Mouse (Mus musculus) embryo, embryonic 10.5 days (tissue): ENCODE data around the gene Zfp597.

Source experiments
- DNase-seq: peaks from one replicate; pipeline ENCODE4 v3.0.0-alpha.2; 2015; ENCODE audit warnings: low spot score

Zfp597 gene

GRCm38 (mm10) chr16:3884201-3885064, at the start of gene Zfp597, which contains the start of gene Gm20695:
Gene Zfp597, minus strand, starts transcription at chr16:3884561.
Gene Gm20695, plus strand, starts transcription at chr16:3884648.
- peak; percentile 96 for DNase-seq

- no peak for DNase-seq
Observed at GRCm38 (mm10) chr16:3934091-3934490, 49.7 kb upstream of the Zfp597 start.

GRCm38 (mm10) chr16:3933536-3933935, 49.2 kb upstream of the Zfp597 start:
- DNase-seq = no peak

GRCm38 (mm10) chr16:3929151-3929550, 44.8 kb upstream of the Zfp597 start:
- no peak for DNase-seq

GRCm38 (mm10) chr16:3928582-3928981, 44.2 kb upstream of the Zfp597 start:
- DNase-seq = no peak

GRCm38 (mm10) chr16:3923966-3924365, 39.6 kb upstream of the Zfp597 start:
- peak; percentile 9 for DNase-seq

- DNase-seq = no peak
Observed at GRCm38 (mm10) chr16:3923515-3923914, 39.2 kb upstream of the Zfp597 start.

GRCm38 (mm10) chr16:3920756-3921155, 36.4 kb upstream of the Zfp597 start:
- no peak for DNase-seq

GRCm38 (mm10) chr16:3909118-3909517, 24.8 kb upstream of the Zfp597 start:
- no peak for DNase-seq

- peak; percentile 95 for DNase-seq
Observed at GRCm38 (mm10) chr16:3908537-3909111, 24.3 kb upstream of the Zfp597 start, which contains the start of the genes 1700037C18Rik and Cluap1. Gene 1700037C18Rik, minus strand, starts transcription at chr16:3908689. Gene Cluap1, plus strand, starts transcription at chr16:3908801.

- no peak for DNase-seq
Observed at GRCm38 (mm10) chr16:3907471-3907870, 23.1 kb upstream of the Zfp597 start.

GRCm38 (mm10) chr16:3896553-3896952, 12.2 kb upstream of the Zfp597 start:
- DNase-seq = no peak

GRCm38 (mm10) chr16:3896046-3896445, 11.7 kb upstream of the Zfp597 start:
- no peak for DNase-seq

GRCm38 (mm10) chr16:3895173-3895792, 10.9 kb upstream of the Zfp597 start:
- no peak for DNase-seq

GRCm38 (mm10) chr16:3893739-3894138, 9.4 kb upstream of the Zfp597 start:
- DNase-seq = no peak

- DNase-seq = no peak
Observed at GRCm38 (mm10) chr16:3891621-3892295, 7.4 kb upstream of the Zfp597 start.

GRCm38 (mm10) chr16:3885065-3885670, 807 bp upstream of the Zfp597 start:
- peak; percentile 5 for DNase-seq

- DNase-seq = no peak
Observed at GRCm38 (mm10) chr16:3876346-3876745, 8.0 kb downstream of the Zfp597 start.

- peak; percentile 95 for DNase-seq
Observed at GRCm38 (mm10) chr16:3872216-3873047, 11.9 kb downstream of the Zfp597 start, which contains the start of gene Naa60. Gene Naa60, plus strand, starts transcription at chr16:3872375.

- no peak for DNase-seq
Observed at GRCm38 (mm10) chr16:3871815-3872214, 12.5 kb downstream of the Zfp597 start.

- DNase-seq = no peak
Observed at GRCm38 (mm10) chr16:3859254-3859653, 25.1 kb downstream of the Zfp597 start.
